Mouse (Mus musculus) spleen, adult 2 months (tissue): ENCODE results near the gene Prps2.

Experiments
- CTCF ChIP-seq: fragments of 200-500 bp; IDR thresholded peaks from 2 replicates; pipeline ENCODE4 v1.5.1; 2011; ENCODE audit warnings: mild to moderate bottlenecking, inconsistent platforms; ENCODE audit not compliant: insufficient read depth, insufficient read length, insufficient replicate concordance; ENCODE audit errors: extremely low read depth
- POLR2A ChIP-seq: fragments of 200-500 bp; IDR thresholded peaks from 2 replicates; pipeline ENCODE4 v1.6.1; 2011; ENCODE audit warnings: low read depth, low read length, inconsistent platforms

DNA sequence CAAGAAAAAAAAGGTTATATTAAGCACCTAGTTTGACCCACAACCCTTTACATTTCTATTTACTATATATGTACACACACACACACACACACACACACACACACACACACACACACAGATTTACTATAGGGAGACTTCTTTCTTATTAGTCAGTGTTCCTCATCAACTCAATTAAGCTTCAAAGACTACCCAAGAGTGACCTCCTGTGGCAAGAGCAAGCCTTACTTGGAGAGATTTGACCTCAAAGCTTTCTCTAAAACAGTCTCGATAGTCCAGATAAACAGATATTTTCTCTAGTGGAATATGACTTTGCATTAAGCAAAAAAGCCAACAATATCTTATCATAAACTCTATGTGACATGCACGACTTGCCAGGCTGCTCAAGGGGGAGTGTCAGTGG, 25.1 kb downstream of the Prps2 start:
- TF ChIP-seq POLR2A (no peak), CTCF (no peak)
